Mouse (Mus musculus): ENCODE results near the gene B3gnt8.

DNA sequence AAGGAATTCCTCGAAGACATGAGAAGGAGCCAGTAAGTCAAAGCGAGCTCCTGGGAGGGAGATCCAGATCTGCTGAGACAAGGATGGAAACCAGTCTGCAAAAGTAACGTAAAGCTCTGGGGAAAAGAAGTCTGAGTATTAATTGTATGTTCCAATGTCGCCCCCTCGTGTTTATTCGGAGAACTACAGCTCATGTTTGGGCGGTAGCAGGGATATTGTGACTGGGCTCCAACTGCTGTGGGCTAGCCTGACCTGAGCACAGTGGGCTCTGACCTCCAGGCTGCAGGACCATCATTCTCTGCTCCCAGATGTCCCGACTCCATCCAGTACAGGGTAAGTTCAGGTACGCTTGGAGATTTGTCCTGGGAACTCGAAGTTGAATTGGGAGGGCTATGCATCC is 26.8 kb upstream of the B3gnt8 start:
- TF ChIP-seq CTCF (IDR thresholded peaks at IDR 0.05; ENCODE audit: low read depth) (peak; percentile 74), EP300 (IDR thresholded peaks at IDR 0.05; ENCODE audit: low read depth) (no peak)

Measured in heart, postnatal 0 days (tissue).